In the genomic region with DNA sequence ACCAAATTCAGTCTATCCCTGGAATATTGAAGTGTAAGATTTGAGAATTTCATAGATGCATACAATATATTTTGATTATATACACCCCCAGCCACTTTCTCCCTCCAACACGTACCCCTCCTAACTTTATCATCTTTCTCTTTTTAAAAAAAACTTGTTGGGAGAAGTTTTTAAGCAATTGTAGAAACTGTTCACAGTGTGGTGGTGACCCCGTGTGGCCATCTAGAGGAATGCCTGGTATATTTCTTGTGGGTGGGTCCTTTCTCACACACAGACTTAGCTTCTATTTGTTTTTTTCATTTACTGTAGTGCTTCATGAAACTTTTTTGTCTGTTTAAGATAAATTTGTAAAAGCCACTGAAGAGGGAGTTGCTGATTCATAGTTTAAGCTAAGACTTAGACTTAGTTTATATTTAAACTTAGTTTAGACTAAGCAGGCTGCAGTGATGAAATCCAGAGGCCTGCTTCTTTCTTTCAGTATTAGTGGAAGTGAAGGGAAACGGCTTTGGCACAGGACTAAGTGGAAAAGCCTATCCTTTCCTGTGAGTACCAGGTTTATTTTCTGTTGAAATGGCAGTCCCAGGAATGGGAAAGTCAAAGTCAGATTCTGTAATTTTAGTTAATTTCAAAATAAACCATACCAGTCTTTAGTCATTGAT, we compare ENCODE assay signal across 10 mouse cellular contexts. TPM values are rescaled to one million over a fixed set of nuclear protein-coding genes. Genes with fewer than 3 reads are reported as not detected.
DNase-seq lines count a peak whose midpoint lies in the region; ATAC-seq and TF ChIP-seq lines count a peak whose summit lies in the region.
"Had no signal": no experiment of that assay in that cellular context is flagged by ENCODE, and none has a peak within 500 bp of the region (broad histone marks: within the 10 kb centered on the region; RNA-seq: fewer than 3 reads in every experiment).

No protein-coding gene starts in this region.

- no peaks in the 10 kb centered on the region for H3K9me3 ChIP-seq in midbrain, embryonic 11.5 days (ENCODE audit: control insufficient read depth, low read length)
- H3K9me3 ChIP-seq in midbrain, embryonic 13.5 days, result no peaks in the 10 kb centered on the region
- H3K9me3 ChIP-seq in liver, postnatal 0 days (ENCODE audit: low read length), result no peaks in the 10 kb centered on the region
- no peaks in the 10 kb centered on the region for H3K9me3 ChIP-seq in stomach, embryonic 15.5 days
- H3K9me3 ChIP-seq: heart, embryonic 15.5 days; neural tube, embryonic 13.5 days had no signal

- H3K27ac ChIP-seq in midbrain, embryonic 11.5 days (ENCODE audit: low read depth, low read length), result no peak overlapping the region
- H3K27ac ChIP-seq in midbrain, embryonic 13.5 days, result no peak overlapping the region
- no peak overlapping the region for H3K27ac ChIP-seq in liver, postnatal 0 days (ENCODE audit: low read depth)
- H3K27ac ChIP-seq in stomach, embryonic 15.5 days, result no peak overlapping the region
- H3K27ac ChIP-seq: heart, embryonic 15.5 days; neural tube, embryonic 13.5 days had no signal

- peak; percentile 57; the same call in 1 of the 2 replicates for ATAC-seq in midbrain, embryonic 11.5 days (ENCODE audit: low FRiP score)
- no peak; the same call in 1 of the 2 replicates for ATAC-seq in midbrain, embryonic 13.5 days
- ATAC-seq in liver, postnatal 0 days, result no peak
- ATAC-seq in stomach, embryonic 15.5 days (ENCODE audit: insufficient read depth, low FRiP score, low read depth), result peak; percentile 63; the same call in 1 of the 2 replicates

- TF ChIP-seq EP300 in liver, postnatal 0 days (IDR thresholded peaks at IDR 0.05; ENCODE audit: low read depth), result no peak

- H3K4me1 ChIP-seq in midbrain, embryonic 11.5 days (ENCODE audit: control insufficient read depth, insufficient read depth, low read length), result no peaks in the 10 kb centered on the region
- H3K4me1 ChIP-seq in midbrain, embryonic 13.5 days (replicated peaks), result no peaks in the 10 kb centered on the region
- H3K4me1 ChIP-seq in liver, postnatal 0 days (ENCODE audit: insufficient read depth), result no peaks in the 10 kb centered on the region
- H3K4me1 ChIP-seq in stomach, embryonic 15.5 days, result no peaks in the 10 kb centered on the region
- H3K4me1 ChIP-seq: heart, embryonic 15.5 days; neural tube, embryonic 13.5 days had no signal

- H3K4me3 ChIP-seq in midbrain, embryonic 11.5 days (ENCODE audit: low read depth, low read length), result no peak overlapping the region
- no peak overlapping the region for H3K4me3 ChIP-seq in midbrain, embryonic 13.5 days (replicated peaks)
- H3K4me3 ChIP-seq in liver, postnatal 0 days (ENCODE audit: low read depth, low read length), result no peak overlapping the region
- no peak overlapping the region for H3K4me3 ChIP-seq in stomach, embryonic 15.5 days (replicated peaks)
- H3K4me3 ChIP-seq: heart, embryonic 15.5 days; neural tube, embryonic 13.5 days had no signal

- H3K4me2 ChIP-seq in midbrain, embryonic 11.5 days, result no peak overlapping the region
- H3K4me2 ChIP-seq in midbrain, embryonic 13.5 days (replicated peaks), result no peak overlapping the region
- H3K4me2 ChIP-seq in liver, postnatal 0 days (ENCODE audit: low read depth, low read length), result no peak overlapping the region
- no peak overlapping the region for H3K4me2 ChIP-seq in stomach, embryonic 15.5 days
- H3K4me2 ChIP-seq: heart, embryonic 15.5 days; neural tube, embryonic 13.5 days had no signal

- 0 out of 2 replicates have a peak, but pooled peaks cover 3% of the 10 kb centered on the region for H3K36me3 ChIP-seq in midbrain, embryonic 11.5 days (ENCODE audit: control insufficient read depth, insufficient read depth, low read length)
- H3K36me3 ChIP-seq in midbrain, embryonic 13.5 days, result peaks cover 50% of the 10 kb centered on the region
- H3K36me3 ChIP-seq in liver, postnatal 0 days (replicated peaks; ENCODE audit: insufficient read depth, low read length), result peaks cover 13% of the 10 kb centered on the region
- H3K36me3 ChIP-seq in stomach, embryonic 15.5 days, result peaks cover 6% of the 10 kb centered on the region; the same call in 1 of the 2 replicates

- H3K27me3 ChIP-seq in midbrain, embryonic 11.5 days (ENCODE audit: control insufficient read depth, insufficient read depth, low read length), result no peaks in the 10 kb centered on the region
- H3K27me3 ChIP-seq in midbrain, embryonic 13.5 days, result no peaks in the 10 kb centered on the region
- no peaks in the 10 kb centered on the region for H3K27me3 ChIP-seq in liver, postnatal 0 days (ENCODE audit: insufficient read depth, low read length)
- no peaks in the 10 kb centered on the region for H3K27me3 ChIP-seq in stomach, embryonic 15.5 days (replicated peaks)
- H3K27me3 ChIP-seq: heart, embryonic 15.5 days; neural tube, embryonic 13.5 days had no signal

- no peak overlapping the region for H3K9ac ChIP-seq in midbrain, embryonic 11.5 days (ENCODE audit: low read length)
- H3K9ac ChIP-seq in midbrain, embryonic 13.5 days (replicated peaks), result no peak overlapping the region
- no peak overlapping the region for H3K9ac ChIP-seq in liver, postnatal 0 days (replicated peaks)
- no peak overlapping the region for H3K9ac ChIP-seq in stomach, embryonic 15.5 days
- H3K9ac ChIP-seq: heart, embryonic 15.5 days; neural tube, embryonic 13.5 days had no signal

- peak; percentile 77 for TF ChIP-seq CTCF in liver, postnatal 0 days (IDR thresholded peaks at IDR 0.05; ENCODE audit: low read depth)

- peak; percentile 5 for DNase-seq in cerebellum, adult 8-10 months
- no peak for DNase-seq in cerebellum, adult 11 months
- DNase-seq in midbrain, embryonic 11.5 days (ENCODE audit: low spot score, missing footprints), result peak; percentile 86
- peak; percentile 80 for DNase-seq in adipocyte (ENCODE audit: low spot score)
- peak; percentile 49 for DNase-seq in heart, postnatal 4 days
- DNase-seq in liver, postnatal 0 days, result peak; percentile 48

- WGBS in midbrain, embryonic 11.5 days, result 42% methylated on average over 3 of the region's 3 CpGs
- WGBS in midbrain, embryonic 13.5 days, result 45% methylated on average over 3 of the region's 3 CpGs
- WGBS in liver, postnatal 0 days (ENCODE audit: insufficient replicate concordance), result 26% methylated on average over 3 of the region's 3 CpGs
- 12% methylated on average over 3 of the region's 3 CpGs for WGBS in stomach, embryonic 15.5 days

RNA-seq across cellular contexts. Expression of gene Odf2l, which starts 13.0 kb away (rescaled TPM):
- 30.0 and 34.3 TPM in 2 replicates for polyA plus RNA-seq in midbrain, embryonic 11.5 days (2014; fragmentation: Nextera tagmentation; extraction: Ambion mirVana)
- polyA plus RNA-seq in midbrain, embryonic 13.5 days (2015; fragmentation: Nextera tagmentation; extraction: Ambion mirVana), result 19.1 and 21.1 TPM in 2 replicates
- total RNA-seq in heart, postnatal 4 days (2021), result 10 to 100 TPM; 13.8 to 18.9 TPM
- 5.4 and 5.6 TPM in 2 replicates for polyA plus RNA-seq in liver, postnatal 0 days (2015; fragmentation: Nextera tagmentation; extraction: Ambion mirVana)
- 16.2 and 17.4 TPM in 2 replicates for polyA plus RNA-seq in stomach, embryonic 15.5 days (2015; fragmentation: Nextera tagmentation; extraction: Ambion mirVana)

RNA-seq across cellular contexts. Expression of gene Clca2, which starts 32.1 kb away (rescaled TPM):
- polyA plus RNA-seq in midbrain, embryonic 11.5 days (2014; fragmentation: Nextera tagmentation; extraction: Ambion mirVana), result 0.18 and 0.22 TPM in 2 replicates
- polyA plus RNA-seq in midbrain, embryonic 13.5 days (2015; fragmentation: Nextera tagmentation; extraction: Ambion mirVana), result 0.18 TPM in 1 of 2 replicates, not detected in the other
- total RNA-seq in heart, postnatal 4 days (2021), result under 1 TPM in 1 of 2 experiments, not detected in 1; 0.48 TPM
- not detected in 2 replicates for polyA plus RNA-seq in liver, postnatal 0 days (2015; fragmentation: Nextera tagmentation; extraction: Ambion mirVana)
- polyA plus RNA-seq in stomach, embryonic 15.5 days (2015; fragmentation: Nextera tagmentation; extraction: Ambion mirVana), result 0.77 and 1.1 TPM in 2 replicates

Comparison
In these comparisons a context has a peak if more than half of its experiments do, and no peak if none do; other contexts are left out.
1. ATAC-seq: peak in midbrain, embryonic 11.5 days (single experiment) and stomach, embryonic 15.5 days (single experiment); none in midbrain, embryonic 13.5 days (single experiment) and liver, postnatal 0 days (single experiment).